Mouse (Mus musculus) left cerebral cortex, postnatal 14 days (tissue): ENCODE measurements around the gene Rai1. TPM values are rescaled to one million over a fixed set of nuclear protein-coding genes. Genes with fewer than 3 reads are reported as not detected.

Source experiments
- DNase-seq, 2 experiments: peaks; one replicate each; pipeline ENCODE4 v3.0.0; 2021 to 2022; ENCODE audit warnings: low spot score in 2 of 2, mixed read lengths in 1 of 2
- intact Hi-C: fragments of 180-260 bp; cut with DNase I; formaldehyde crosslinking; loops from one replicate; pipeline ENCODE4 v1.15.1; 2025
- long read RNA-seq, 2 experiments: library from polyadenylated mRNA; stranded (forward); transcript quantifications; one replicate each; pipeline ENCODE4 v2.0.0; 2021
- total RNA-seq, 2 experiments: library from RNA; stranded (reverse); gene quantifications; 2 replicates each; pipeline ENCODE4 v1.2.3; 2021

The Rai1 gene
- 10 to 100 TPM; 58.8 to 60.5 TPM for total RNA-seq
- long read RNA-seq, experiment 1, partial matches to known transcripts, result 23 of 26 reads
- long read RNA-seq, experiment 1, other reads (novel, unspliced or antisense), result 3 of 26 reads
- long read RNA-seq, experiment 2, full-length matches to known transcripts, result 3 of 21 reads
- long read RNA-seq, experiment 2, partial matches to known transcripts, result 18 of 21 reads
- long read RNA-seq, experiment 2, other reads (novel, unspliced or antisense), result 0 of 21 reads

- intact Hi-C loops, result loop anchor here (2.0 to 5.0 kb wide), 4 partner anchors 72 to 307 kb away; no protein-coding TSS in a partner anchor
- peak; percentile 92 to 94 for DNase-seq
Measured at GRCm38 (mm10) chr11:60104810-60105592, at the start of gene Rai1. Gene Rai1, plus strand, starts transcription at chr11:60105013.

DNA sequence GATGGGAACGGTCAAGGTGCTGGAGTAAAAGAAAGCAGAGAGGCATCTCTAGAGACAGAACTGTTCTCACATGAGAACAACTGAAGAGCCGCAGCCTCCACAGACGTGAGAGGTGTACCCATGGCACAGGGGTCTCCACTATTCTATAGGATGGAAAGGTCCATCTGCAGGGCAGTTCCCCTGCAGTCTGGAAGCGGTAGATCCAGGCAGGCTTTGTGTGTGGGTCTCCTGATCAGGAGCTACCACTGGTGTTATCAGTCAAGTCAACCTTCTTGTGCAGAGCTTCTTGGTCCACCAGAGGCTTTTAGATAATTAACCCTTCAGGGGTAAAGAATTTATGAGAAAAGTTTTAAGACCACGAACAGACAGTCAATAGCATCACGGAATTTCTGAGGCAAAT is 48.3 kb upstream of the Rai1 start:
- DNase-seq, result no peak
- intact Hi-C loops, result no loop called here

DNA sequence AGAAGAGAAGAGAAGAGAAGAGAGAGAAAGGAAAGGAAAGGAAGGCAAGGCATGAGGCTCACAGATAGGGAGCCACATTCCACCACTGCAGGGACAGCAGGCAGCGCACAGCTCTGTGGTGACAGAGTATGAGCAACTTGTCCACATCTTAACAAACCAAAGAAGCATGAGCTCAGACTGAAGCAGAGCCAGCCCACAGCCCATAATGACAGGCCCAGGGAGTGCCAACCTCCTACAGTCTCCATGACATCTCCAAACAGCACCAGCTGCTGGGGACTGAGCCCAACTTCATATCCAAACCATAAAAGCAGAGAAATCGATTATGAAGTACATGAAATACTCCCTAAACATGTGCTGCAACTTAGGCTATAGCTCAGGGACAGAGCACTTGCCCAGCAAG is 46.8 kb upstream of the Rai1 start:
- intact Hi-C loops, result no loop called here
- peak; percentile 32 to 75 for DNase-seq

- intact Hi-C loops, result no loop called here
- DNase-seq, result no peak
Measured at GRCm38 (mm10) chr11:60058441-60058840, 46.4 kb upstream of the Rai1 start.

GRCm38 (mm10) chr11:60060026-60060425 is 44.8 kb upstream of the Rai1 start:
- intact Hi-C loops, result no loop called here
- DNase-seq, result no peak

- DNase-seq, result no peak
Measured at GRCm38 (mm10) chr11:60061504-60062006, 43.3 kb upstream of the Rai1 start.

DNA sequence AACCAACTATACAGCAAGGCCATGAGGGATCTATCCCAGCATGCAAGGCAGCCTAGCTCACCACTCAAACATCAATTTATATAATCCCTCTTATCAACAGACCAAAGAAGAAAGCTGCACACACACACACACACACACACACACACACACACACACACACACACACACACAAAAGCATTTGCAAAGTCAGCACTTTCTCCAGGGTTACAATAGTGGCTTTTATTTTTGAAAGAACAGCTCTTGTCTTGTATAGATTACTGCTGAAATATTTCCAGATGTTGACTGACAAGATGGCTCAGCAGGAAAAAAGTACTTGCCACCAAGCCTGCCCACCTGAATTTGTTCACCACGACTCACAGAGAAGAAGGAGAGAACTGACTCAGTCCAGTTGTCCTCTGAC is 39.5 kb upstream of the Rai1 start:
- no peak for DNase-seq
- intact Hi-C loops, result no loop called here

More at GRCm38 (mm10) chr11:60061504-60062006, 43.3 kb upstream of the Rai1 start:
- intact Hi-C loops, result no loop called here

- intact Hi-C loops, result no loop called here
- DNase-seq, result no peak
Measured at GRCm38 (mm10) chr11:60067646-60068045, 37.2 kb upstream of the Rai1 start.

DNA sequence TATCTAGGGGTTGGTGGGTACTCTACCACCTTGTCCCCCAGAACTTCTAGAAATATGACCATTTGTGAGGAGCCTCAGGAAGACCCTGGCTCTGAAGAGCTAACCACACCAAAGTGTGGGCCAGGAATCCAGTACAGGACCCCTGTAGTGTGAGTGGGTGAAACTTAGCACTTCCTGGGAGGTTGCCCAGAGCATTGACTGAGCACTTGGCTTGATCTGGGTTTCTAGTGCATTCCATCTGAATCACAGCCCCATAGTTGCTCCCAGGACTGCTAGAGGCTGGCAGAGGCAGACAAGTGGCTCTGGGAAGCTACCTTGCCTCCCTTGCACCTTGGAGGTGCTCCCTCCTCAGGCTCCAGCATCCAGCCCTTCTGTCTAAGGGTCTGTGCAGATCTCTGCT is 36.2 kb upstream of the Rai1 start:
- intact Hi-C loops, result no loop called here
- DNase-seq, result no peak

DNA sequence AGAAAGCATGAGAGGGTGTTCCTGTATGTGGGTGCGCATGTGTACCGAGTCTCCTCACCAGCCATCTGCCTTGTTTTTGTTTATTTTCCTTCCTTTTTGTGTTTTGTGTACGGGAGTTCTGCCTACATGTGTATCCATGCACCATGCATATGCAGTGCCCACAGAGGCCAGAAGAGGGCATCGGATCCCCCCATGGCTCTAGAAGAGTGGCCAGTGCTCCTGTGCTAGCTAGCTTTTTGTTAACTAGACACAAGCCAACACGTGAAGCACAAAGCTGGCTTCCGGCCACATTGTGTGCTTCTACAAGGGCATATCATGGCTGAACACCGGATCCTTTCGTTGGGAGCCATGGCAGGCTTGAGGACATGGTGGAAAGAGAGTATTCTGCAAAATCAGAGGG is 34.2 kb upstream of the Rai1 start:
- intact Hi-C loops, result no loop called here
- peak; percentile 44 for DNase-seq

GRCm38 (mm10) chr11:60071221-60071620 is 33.6 kb upstream of the Rai1 start:
- intact Hi-C loops, result no loop called here
- no peak for DNase-seq

DNA sequence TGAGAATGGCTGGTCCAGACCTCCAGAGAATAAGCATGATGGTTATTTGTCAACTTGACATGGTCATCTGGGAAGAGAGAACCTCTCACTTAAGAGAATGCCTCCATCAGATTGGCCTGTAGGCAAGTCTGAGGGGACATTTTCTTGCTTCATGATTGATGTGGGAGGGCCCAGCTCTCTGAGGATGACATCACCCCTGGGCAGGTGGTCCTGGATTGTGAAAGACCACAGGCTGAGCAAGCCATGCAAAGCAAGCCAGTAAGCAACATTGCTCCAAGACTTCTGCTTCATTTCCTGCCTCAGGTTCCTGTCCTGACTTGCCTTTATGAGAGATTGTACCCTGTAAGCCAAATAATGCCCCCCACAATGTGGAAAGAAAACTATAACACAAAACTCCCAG is 31.7 kb upstream of the Rai1 start:
- intact Hi-C loops, result no loop called here
- DNase-seq, result no peak

DNA sequence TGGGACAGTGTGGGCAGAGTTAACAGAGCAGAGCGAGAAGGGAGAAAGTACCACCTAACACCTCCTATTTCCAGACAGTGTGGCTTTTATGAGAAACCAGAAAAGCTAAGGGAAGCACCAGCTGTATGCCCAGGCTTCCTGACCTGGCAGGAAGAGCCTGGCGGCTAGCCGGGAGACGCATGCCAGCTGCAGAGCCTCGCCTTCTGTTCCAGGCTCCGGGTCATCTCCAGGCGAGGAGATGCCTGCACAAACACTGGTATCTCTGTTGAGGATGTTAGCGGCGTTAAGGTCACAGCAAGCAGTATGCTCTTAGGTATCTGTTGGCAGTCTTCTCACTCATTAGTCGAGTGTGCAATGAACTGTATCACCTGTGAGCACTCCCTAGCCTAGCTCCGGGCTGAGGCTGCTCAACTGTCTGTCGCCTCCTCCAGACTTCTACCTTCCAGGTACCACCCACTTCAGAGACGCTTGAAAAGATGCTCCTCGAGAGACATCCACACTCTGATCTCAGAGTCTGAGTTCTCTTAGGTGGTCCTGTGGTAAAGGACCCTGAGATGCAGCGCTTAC is 30.8 kb upstream of the Rai1 start:
- peak in 1 of 2 experiments; percentile 25 for DNase-seq
- intact Hi-C loops, result no loop called here

- no peak for DNase-seq
- intact Hi-C loops, result loop anchor here (5.0 kb wide), 1 partner anchor 109 kb away; no protein-coding TSS in a partner anchor
Measured at GRCm38 (mm10) chr11:60076183-60076582, 28.6 kb upstream of the Rai1 start.

- intact Hi-C loops, result loop anchor here (1.0 to 5.0 kb wide), 2 partner anchors 109 to 196 kb away; no protein-coding TSS in a partner anchor
- peak; percentile 78 to 86 for DNase-seq
Measured at GRCm38 (mm10) chr11:60076790-60077189, 28.0 kb upstream of the Rai1 start.

DNA sequence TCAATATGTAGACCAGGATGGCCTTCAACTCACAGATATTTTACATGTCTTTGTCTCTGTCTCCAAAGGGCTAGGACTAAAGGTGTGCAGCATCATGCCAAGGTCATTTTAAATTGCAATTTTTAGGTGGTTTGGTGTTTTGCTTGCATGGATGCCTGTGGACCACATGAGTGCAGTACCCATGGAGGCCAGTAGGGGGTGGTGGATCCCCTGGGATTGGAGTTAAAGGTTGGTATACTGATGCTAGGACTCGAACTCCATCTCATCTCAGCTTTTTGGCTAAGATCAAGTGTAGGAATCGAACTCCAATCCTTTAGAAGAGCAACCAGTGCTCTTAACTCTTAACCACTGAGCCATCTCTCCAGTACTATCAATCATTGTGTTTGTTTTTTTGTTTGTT is 20.2 kb upstream of the Rai1 start:
- no peak for DNase-seq
- intact Hi-C loops, result no loop called here

GRCm38 (mm10) chr11:60086676-60087075 is 18.1 kb upstream of the Rai1 start:
- DNase-seq, result no peak
- intact Hi-C loops, result no loop called here

GRCm38 (mm10) chr11:60088947-60089346 is 15.9 kb upstream of the Rai1 start:
- intact Hi-C loops, result no loop called here
- peak; percentile 50 to 92 for DNase-seq

DNA sequence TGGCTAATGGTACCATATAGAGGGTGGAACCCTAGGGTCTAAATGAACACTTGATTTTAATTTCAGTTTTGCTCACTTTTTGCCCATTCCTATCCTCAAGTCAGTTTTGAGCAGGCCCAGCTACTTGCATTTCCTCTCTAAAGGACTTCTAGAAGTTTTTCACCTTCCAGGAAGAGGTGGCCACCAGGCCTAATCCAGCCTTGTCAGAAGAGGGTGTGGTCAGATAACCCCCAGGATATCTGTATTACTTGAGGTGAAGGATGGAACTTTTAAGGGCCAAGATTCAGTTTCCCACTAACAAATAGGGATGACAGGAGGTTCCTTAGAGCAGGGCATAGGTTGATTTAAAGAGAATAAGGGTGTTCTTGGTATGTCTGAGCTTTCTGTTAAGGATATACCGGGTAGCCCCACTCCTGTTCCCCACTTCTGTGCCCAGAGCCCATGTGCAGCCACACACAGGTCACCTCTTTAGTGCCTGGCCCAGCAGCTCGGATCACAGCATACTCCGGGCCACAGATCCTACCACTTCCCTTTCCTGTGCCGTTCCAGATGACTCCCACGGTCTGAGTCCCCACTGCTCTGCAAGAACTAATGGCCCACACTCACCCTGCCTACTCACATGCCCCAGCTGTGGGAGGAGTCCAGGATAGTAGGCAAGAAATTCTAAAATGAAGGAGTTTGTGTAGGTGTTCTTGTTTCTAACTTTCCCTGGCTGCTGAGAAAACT is 14.0 kb upstream of the Rai1 start:
- intact Hi-C loops, result no loop called here
- DNase-seq, result no peak

DNA sequence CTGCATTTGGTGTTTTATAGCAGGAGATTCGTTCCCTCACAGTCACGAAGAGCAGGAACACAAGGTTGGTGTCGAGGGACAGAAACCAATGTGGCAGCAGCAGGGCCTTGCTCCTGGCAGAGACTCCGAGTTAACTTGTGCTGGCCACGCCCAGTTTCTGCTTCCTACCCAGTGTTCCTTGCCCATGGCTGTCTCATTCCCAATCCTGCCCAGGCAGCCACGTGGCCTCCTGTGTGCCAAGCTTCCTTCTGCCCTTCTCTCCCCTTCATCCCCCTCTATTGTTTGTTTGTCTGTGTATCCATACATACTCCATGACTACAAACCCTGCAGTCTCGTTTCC is 13.4 kb upstream of the Rai1 start:
- intact Hi-C loops, result no loop called here
- no peak for DNase-seq
